Mouse (Mus musculus) cerebellum, adult 2 months (tissue): ENCODE results near the gene Zap70.
A peak's percentile ranks its signal among the peaks of the same experiment; 100 is the strongest.

ENCODE experiments used
- CTCF ChIP-seq: fragments of 200-500 bp; IDR thresholded peaks from 2 replicates; pipeline ENCODE4 v1.5.1; 2011; ENCODE audit warnings: low read depth, mild to moderate bottlenecking, control low read depth, low read length, moderate library complexity, borderline replicate concordance; ENCODE audit not compliant: insufficient read depth
- POLR2A ChIP-seq: fragments of 200-500 bp; IDR thresholded peaks from 2 replicates; pipeline ENCODE4 v1.6.1; 2011; ENCODE audit warnings: low read length, control low read depth, borderline replicate concordance; ENCODE audit not compliant: insufficient read depth

DNA sequence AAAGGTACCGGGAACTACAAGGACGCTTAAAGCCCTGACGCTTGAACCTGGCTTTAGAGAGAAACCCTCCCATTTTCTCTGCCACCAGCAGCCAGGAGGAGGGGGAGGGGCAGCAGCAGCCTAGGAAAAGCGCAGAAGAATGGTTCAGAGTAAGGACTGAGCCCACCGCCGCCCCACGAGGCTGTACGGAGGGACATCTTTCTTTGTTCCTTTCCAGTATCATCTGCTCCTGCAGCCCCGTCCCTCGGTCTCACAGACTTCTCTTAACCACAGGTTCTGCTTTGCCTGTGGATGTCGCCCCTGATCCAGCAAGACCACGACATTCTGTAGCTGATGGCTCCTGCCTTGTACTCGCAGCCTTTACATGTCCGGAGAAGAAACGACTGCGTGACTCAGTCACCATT is 23.6 kb downstream of the Zap70 start:
- TF ChIP-seq CTCF (peak; percentile 24; the same call in 1 of the 2 replicates), POLR2A (no peak)
